Mouse (Mus musculus) liver, adult (tissue): ENCODE measurements around the gene Msi2.
A peak's percentile ranks its signal among the peaks of the same experiment; 100 is the strongest.

Source experiments
- GATA4 ChIP-seq: IDR thresholded peaks from 2 replicates; pipeline ENCODE4 v1.6.1; 2014; ENCODE audit warnings: mild to moderate bottlenecking, low read length; ENCODE audit not compliant: insufficient replicate concordance

Msi2 gene

GRCm38 (mm10) chr11:88528522-88529101 is 189.7 kb downstream of the Msi2 start:
- TF ChIP-seq GATA4 = no peak

GRCm38 (mm10) chr11:88526711-88527110 is 191.6 kb downstream of the Msi2 start:
- TF ChIP-seq GATA4 = no peak

- no peak for TF ChIP-seq GATA4
Measured at GRCm38 (mm10) chr11:88524790-88525575, 193.3 kb downstream of the Msi2 start.

GRCm38 (mm10) chr11:88524437-88524789 is 193.9 kb downstream of the Msi2 start:
- TF ChIP-seq GATA4 = no peak

- peak; percentile 88; the same call in 1 of the 2 replicates for TF ChIP-seq GATA4
Measured at GRCm38 (mm10) chr11:88523921-88524320, 194.4 kb downstream of the Msi2 start.

GRCm38 (mm10) chr11:88523511-88523910 is 194.8 kb downstream of the Msi2 start:
- no peak for TF ChIP-seq GATA4

GRCm38 (mm10) chr11:88522114-88522513 is 196.2 kb downstream of the Msi2 start:
- TF ChIP-seq GATA4 = no peak

GRCm38 (mm10) chr11:88520951-88521730 is 197.2 kb downstream of the Msi2 start:
- TF ChIP-seq GATA4 = no peak

- TF ChIP-seq GATA4 = no peak
Measured at GRCm38 (mm10) chr11:88518361-88518760, 200.0 kb downstream of the Msi2 start.

GRCm38 (mm10) chr11:88516596-88517485 is 201.5 kb downstream of the Msi2 start:
- no peak for TF ChIP-seq GATA4

GRCm38 (mm10) chr11:88515736-88516583 is 202.4 kb downstream of the Msi2 start:
- no peak for TF ChIP-seq GATA4

- no peak for TF ChIP-seq GATA4
Measured at GRCm38 (mm10) chr11:88515267-88515666, 203.0 kb downstream of the Msi2 start.

GRCm38 (mm10) chr11:88514151-88514926 is 204.0 kb downstream of the Msi2 start:
- no peak for TF ChIP-seq GATA4

GRCm38 (mm10) chr11:88512580-88512979 is 205.7 kb downstream of the Msi2 start:
- no peak for TF ChIP-seq GATA4
